Mouse (Mus musculus) olfactory bulb, adult 2 months (tissue): Measurements from ENCODE around the gene Ralgapa2.

ENCODE experiments used
- CTCF ChIP-seq: fragments of 200-500 bp; IDR thresholded peaks from 2 replicates; pipeline ENCODE4 v1.5.1; 2012; ENCODE audit warnings: low read depth, mild to moderate bottlenecking, low read length, moderate library complexity; ENCODE audit not compliant: insufficient read depth
- POLR2A ChIP-seq: fragments of 200-500 bp; IDR thresholded peaks from 2 replicates; pipeline ENCODE4 v1.6.1; 2012; ENCODE audit warnings: mild to moderate bottlenecking, low read depth, low read length, moderate library complexity; ENCODE audit not compliant: insufficient read depth

DNA sequence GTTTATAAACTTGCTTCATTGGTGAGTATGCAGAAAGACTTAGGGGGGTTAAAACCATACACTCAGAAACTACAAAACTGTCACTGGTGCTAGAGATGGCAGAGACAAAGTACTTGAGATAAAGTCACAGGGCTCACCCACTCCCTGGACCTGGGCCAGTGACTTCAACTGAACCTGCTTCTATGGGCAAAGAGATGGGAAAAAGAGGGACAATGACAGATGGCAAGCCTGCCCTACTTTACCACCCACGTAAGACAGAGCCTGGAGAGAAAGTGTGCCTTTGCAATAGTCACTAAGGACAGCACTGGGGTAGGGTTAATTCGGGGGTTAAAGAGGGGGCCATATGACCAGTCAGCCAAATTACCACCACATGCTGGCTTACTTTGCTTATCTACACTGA, 148.7 kb downstream of the Ralgapa2 start:
- TF ChIP-seq CTCF: no peak
- TF ChIP-seq POLR2A: no peak
